Mouse (Mus musculus): Measurements from ENCODE around the gene Cela3b.

GRCm38 (mm10) chr4:137396641-137397525 lies 33.5 kb downstream of the Cela3b start:
- no peak for TF ChIP-seq CTCF (IDR thresholded peaks at IDR 0.05; ENCODE audit: extremely low read depth, insufficient read depth, low read length)
- TF ChIP-seq POLR2A (IDR thresholded peaks at IDR 0.05; ENCODE audit: extremely low read depth, insufficient read depth, low read length) = no peak

Measured in cortical plate, adult 2 months (tissue).